Mouse (Mus musculus): Measurements from ENCODE around the gene H2al2a. TPM values are rescaled to one million over a fixed set of nuclear protein-coding genes. Genes with fewer than 3 reads are reported as not detected.

Gene H2al2a
- polyA plus RNA-seq, 1 experiment from 2014 or later = not detected

DNA sequence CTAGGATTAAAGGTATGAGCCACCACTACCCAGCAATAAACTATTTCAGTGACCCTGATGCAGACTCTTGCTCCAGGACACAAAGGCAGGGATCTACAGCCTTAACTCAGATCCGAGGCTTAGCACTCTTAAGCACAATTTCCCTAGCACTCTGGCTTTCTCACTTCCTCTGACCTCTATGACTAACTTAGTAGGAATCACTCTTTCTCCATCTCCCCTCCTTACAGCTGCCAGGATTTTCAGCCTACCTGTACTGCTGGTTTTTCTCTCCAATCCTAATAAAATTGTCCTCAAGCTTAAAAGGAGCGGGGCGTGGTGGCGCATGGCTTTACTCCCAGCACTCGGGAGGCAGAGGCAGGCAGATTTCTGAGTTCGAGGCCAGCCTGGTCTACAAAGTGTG is 20.6 kb upstream of the H2al2a start:
- no peak for ATAC-seq (ENCODE audit: low read depth)
- H3K4me3 ChIP-seq (ENCODE audit: low read length) = no peak overlapping the region
- no peaks in the 10 kb centered on the region for H3K9me3 ChIP-seq (ENCODE audit: control insufficient read depth, low read length)

DNA sequence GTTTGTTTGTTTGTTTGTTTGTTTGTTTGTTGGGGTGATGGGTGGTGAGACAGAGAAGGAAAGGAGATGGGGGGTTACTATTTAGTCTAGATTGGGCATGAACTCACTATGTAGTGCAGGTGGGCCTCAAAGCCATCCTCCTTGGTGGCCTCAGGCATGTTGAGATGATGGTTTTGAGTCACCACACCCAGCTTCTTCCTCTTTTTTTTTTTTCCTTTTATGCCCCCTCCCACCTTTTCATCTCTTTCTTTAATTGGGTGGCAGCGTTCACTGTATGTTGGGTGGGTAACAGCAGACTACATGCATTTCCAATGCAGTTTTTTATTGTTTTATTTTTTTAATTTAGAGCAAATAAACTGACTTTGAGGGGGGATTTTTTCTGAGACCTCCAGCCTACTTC is 19.9 kb upstream of the H2al2a start:
- no peak for ATAC-seq (ENCODE audit: low read depth)
- Histone ChIP-seq H3K27me3 (ENCODE audit: control insufficient read depth, insufficient read depth, low read depth, low read length) (no peaks in the 10 kb centered on the region), H3K9me3 (ENCODE audit: control insufficient read depth, low read length) (no peaks in the 10 kb centered on the region), H3K9ac (ENCODE audit: low read length) (no peak overlapping the region), H3K4me2 (ENCODE audit: low read depth, low read length) (no peak overlapping the region), H3K4me3 (ENCODE audit: low read length) (no peak overlapping the region), H3K4me1 (replicated peaks; ENCODE audit: control insufficient read depth, insufficient read depth, low read length) (no peaks in the 10 kb centered on the region), H3K27ac (ENCODE audit: low read length) (no peak overlapping the region), H3K36me3 (ENCODE audit: control insufficient read depth, insufficient read depth, low read length) (no peaks in the 10 kb centered on the region)
- WGBS = 90% methylated on average over 1 of the region's 1 CpGs

More for the DNA sequence above, 20.6 kb upstream of the H2al2a start:
- Histone ChIP-seq H3K27ac (ENCODE audit: low read length) (no peak overlapping the region), H3K27me3 (ENCODE audit: control insufficient read depth, insufficient read depth, low read depth, low read length) (no peaks in the 10 kb centered on the region), H3K4me2 (ENCODE audit: low read depth, low read length) (no peak overlapping the region), H3K36me3 (ENCODE audit: control insufficient read depth, insufficient read depth, low read length) (no peaks in the 10 kb centered on the region), H3K4me1 (replicated peaks; ENCODE audit: control insufficient read depth, insufficient read depth, low read length) (no peaks in the 10 kb centered on the region), H3K9ac (ENCODE audit: low read length) (no peak overlapping the region)
- WGBS = 92% methylated on average over 6 of the region's 6 CpGs

DNA sequence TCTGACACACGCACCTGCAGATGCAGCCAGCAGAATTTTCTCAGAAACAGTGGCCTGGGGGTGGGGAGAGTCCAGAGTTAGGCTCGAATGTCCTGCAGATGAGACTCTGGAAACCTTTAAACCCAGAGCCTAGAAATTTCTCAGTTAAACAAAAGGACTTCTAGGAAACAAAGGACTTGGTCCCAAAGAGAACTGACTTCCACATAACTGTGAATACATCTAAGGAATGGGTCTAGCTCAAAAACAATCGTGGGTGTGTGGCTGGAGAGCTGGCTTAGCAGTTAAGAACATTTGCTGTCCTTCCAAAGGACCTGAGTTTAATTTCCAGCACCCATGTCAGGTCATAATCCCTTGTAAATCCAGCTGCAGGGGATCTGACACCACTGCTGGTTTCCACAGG is 18.8 kb upstream of the H2al2a start:
- no peaks in the 10 kb centered on the region for H3K27me3 ChIP-seq (ENCODE audit: control insufficient read depth, insufficient read depth, low read depth, low read length)
- 61% methylated on average over 3 of the region's 3 CpGs for WGBS
- no peaks in the 10 kb centered on the region for H3K36me3 ChIP-seq (ENCODE audit: control insufficient read depth, insufficient read depth, low read length)

DNA sequence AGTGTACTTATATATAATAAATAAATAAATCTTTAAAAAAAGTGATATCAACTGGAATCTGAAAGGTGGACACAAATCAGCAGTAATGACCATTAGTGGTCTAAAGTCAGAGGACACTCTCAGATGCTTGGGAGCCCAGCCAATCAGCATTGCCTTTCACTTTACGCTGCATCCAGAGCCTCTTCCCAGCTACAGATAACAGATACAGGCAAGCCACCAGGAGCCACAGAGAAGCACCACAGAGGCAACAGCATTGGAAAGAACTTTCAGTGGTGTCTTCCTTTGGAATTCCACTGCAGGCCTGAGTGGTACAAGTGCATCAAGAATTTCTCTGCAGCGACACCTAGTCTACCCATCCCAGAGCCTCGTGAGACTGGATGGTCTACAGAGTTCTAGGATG is 16.1 kb upstream of the H2al2a start:
- WGBS = 84% methylated on average over 3 of the region's 3 CpGs
- Histone ChIP-seq H3K4me1 (replicated peaks; ENCODE audit: control insufficient read depth, insufficient read depth, low read length) (no peaks in the 10 kb centered on the region), H3K27ac (ENCODE audit: low read length) (no peak overlapping the region), H3K4me2 (ENCODE audit: low read depth, low read length) (no peak overlapping the region), H3K27me3 (ENCODE audit: control insufficient read depth, insufficient read depth, low read depth, low read length) (no peaks in the 10 kb centered on the region), H3K9ac (ENCODE audit: low read length) (no peak overlapping the region), H3K4me3 (ENCODE audit: low read length) (no peak overlapping the region), H3K9me3 (ENCODE audit: control insufficient read depth, low read length) (no peaks in the 10 kb centered on the region), H3K36me3 (ENCODE audit: control insufficient read depth, insufficient read depth, low read length) (no peaks in the 10 kb centered on the region)
- ATAC-seq (ENCODE audit: low read depth) = no peak

More for the DNA sequence above, 18.8 kb upstream of the H2al2a start:
- H3K4me3 ChIP-seq (ENCODE audit: low read length) = no peak overlapping the region
- ATAC-seq (ENCODE audit: low read depth) = no peak
- no peak overlapping the region for H3K4me2 ChIP-seq (ENCODE audit: low read depth, low read length)
- H3K27ac ChIP-seq (ENCODE audit: low read length) = no peak overlapping the region
- H3K4me1 ChIP-seq (replicated peaks; ENCODE audit: control insufficient read depth, insufficient read depth, low read length) = no peaks in the 10 kb centered on the region
- no peaks in the 10 kb centered on the region for H3K9me3 ChIP-seq (ENCODE audit: control insufficient read depth, low read length)
- no peak overlapping the region for H3K9ac ChIP-seq (ENCODE audit: low read length)

DNA sequence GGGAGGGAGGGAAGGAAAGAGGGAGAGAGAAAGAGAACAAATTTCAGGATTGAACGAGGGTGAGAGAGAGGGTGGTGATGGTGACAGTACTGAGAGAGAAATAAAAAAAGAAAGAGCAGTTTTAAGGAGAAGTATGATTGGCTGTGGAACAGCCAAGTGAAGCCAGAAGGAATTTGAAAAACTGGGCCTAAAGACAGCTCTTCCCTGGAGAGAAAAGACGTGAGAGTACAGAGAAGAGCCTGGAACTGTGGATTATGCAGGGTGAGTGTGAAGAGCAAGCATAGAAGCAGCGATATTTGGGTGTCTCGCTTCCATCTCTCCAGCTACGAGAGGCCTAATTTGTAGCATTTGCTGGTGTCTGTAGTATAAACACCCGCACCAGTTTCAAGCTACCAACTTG is 14.5 kb upstream of the H2al2a start:
- Histone ChIP-seq H3K36me3 (ENCODE audit: control insufficient read depth, insufficient read depth, low read length) (no peaks in the 10 kb centered on the region), H3K27ac (ENCODE audit: low read length) (no peak overlapping the region), H3K4me3 (ENCODE audit: low read length) (no peak overlapping the region), H3K9me3 (ENCODE audit: control insufficient read depth, low read length) (no peaks in the 10 kb centered on the region), H3K27me3 (ENCODE audit: control insufficient read depth, insufficient read depth, low read depth, low read length) (no peaks in the 10 kb centered on the region), H3K4me2 (ENCODE audit: low read depth, low read length) (no peak overlapping the region), H3K9ac (ENCODE audit: low read length) (no peak overlapping the region), H3K4me1 (replicated peaks; ENCODE audit: control insufficient read depth, insufficient read depth, low read length) (no peaks in the 10 kb centered on the region)
- 75% methylated on average over 6 of the region's 6 CpGs for WGBS
- ATAC-seq (ENCODE audit: low read depth) = no peak

DNA sequence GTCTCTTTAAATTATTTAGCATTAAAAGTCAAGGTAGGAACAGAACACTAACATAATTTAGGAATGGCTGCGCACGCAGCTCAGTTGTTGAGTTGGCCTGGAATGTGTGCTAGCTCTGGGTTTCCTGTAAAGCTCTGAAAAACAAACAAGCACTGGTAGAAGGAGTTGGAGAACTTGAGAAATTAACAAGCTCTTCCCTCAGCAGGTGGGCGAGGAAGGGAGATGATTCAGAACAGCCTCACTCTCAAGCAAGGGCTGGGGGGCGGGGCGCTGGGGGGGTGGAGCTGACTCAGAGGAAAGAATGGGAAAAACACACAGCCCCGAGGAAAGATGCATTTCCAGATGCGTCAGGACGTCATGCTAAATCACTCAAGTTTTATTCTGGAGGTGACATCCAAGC is 8.4 kb upstream of the H2al2a start:
- Histone ChIP-seq H3K4me2 (ENCODE audit: low read depth, low read length) (no peak overlapping the region), H3K4me1 (replicated peaks; ENCODE audit: control insufficient read depth, insufficient read depth, low read length) (no peaks in the 10 kb centered on the region), H3K27ac (ENCODE audit: low read length) (no peak overlapping the region), H3K4me3 (ENCODE audit: low read length) (no peak overlapping the region), H3K9me3 (ENCODE audit: control insufficient read depth, low read length) (no peaks in the 10 kb centered on the region), H3K27me3 (ENCODE audit: control insufficient read depth, insufficient read depth, low read depth, low read length) (no peaks in the 10 kb centered on the region), H3K9ac (ENCODE audit: low read length) (no peak overlapping the region), H3K36me3 (ENCODE audit: control insufficient read depth, insufficient read depth, low read length) (no peaks in the 10 kb centered on the region)
- no peak for ATAC-seq (ENCODE audit: low read depth)
- WGBS = 33% methylated on average over 8 of the region's 8 CpGs

DNA sequence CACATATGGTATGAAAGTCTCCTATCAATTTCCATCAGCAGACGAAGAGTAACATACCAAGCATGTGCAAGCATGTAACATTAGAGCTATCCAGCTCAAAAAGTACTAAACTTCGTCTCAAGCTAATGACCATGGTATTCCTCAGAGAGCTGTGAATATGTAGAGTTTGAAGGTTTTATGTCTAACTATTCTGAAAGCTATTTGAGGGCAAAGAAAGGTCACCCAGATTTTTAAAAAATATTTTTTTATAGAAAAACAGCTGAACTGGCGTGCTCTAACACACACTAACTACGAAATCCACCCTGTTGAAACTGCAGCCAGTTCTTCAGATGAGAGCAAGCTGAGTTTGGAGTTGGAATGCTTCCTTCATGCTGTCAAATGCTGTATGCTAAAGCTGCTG is 7.5 kb upstream of the H2al2a start:
- Histone ChIP-seq H3K4me2 (ENCODE audit: low read depth, low read length) (no peak overlapping the region), H3K27me3 (ENCODE audit: control insufficient read depth, insufficient read depth, low read depth, low read length) (no peaks in the 10 kb centered on the region), H3K36me3 (ENCODE audit: control insufficient read depth, insufficient read depth, low read length) (no peaks in the 10 kb centered on the region), H3K4me1 (replicated peaks; ENCODE audit: control insufficient read depth, insufficient read depth, low read length) (no peaks in the 10 kb centered on the region), H3K9ac (ENCODE audit: low read length) (no peak overlapping the region), H3K27ac (ENCODE audit: low read length) (no peak overlapping the region), H3K9me3 (ENCODE audit: control insufficient read depth, low read length) (no peaks in the 10 kb centered on the region), H3K4me3 (ENCODE audit: low read length) (no peak overlapping the region)
- WGBS = 71% methylated on average over 4 of the region's 4 CpGs
- no peak for ATAC-seq (ENCODE audit: low read depth)

DNA sequence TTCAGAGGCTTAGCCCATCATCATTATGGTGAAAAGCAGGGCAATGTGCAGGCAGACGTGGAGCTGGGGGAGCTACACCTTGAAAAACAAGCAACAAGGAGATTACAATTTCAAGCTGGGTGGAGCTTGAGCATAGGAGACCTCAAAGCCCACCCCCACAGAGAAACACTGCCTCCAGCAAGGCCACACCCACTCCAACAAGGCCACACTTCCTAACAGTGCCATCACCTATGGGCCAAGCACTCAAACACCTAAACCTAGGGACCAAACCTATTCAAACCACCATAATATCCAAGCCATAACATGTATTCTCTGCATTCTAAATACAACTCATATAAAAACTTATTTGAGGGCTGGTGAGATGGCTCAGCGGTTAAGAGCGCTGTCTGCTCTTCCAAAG is 5.5 kb upstream of the H2al2a start:
- no peak overlapping the region for H3K4me2 ChIP-seq (ENCODE audit: low read depth, low read length)

DNA sequence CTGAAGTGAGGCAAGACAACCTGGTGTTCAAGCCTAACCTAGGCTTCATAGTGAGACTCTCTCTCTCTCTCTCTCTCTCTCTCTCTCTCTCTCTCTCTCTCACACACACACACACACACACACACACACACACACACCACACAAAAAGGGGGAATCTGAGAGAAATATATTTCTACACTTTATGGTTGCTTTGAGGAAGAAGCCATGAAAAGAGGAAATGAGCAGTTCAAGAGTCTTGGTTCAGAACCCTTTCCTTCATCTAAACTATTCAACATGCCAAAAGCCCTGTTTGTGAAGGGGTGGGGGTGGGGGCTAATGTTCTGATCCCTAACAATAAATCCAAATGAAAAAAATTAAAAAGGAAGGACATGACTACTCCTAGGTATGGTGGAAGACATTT is 7.2 kb downstream of the H2al2a start:
- Histone ChIP-seq H3K9ac (ENCODE audit: low read length) (no peak overlapping the region), H3K4me3 (ENCODE audit: low read length) (no peak overlapping the region), H3K27me3 (ENCODE audit: control insufficient read depth, insufficient read depth, low read depth, low read length) (no peaks in the 10 kb centered on the region), H3K27ac (ENCODE audit: low read length) (no peak overlapping the region), H3K4me2 (ENCODE audit: low read depth, low read length) (no peak overlapping the region), H3K4me1 (replicated peaks; ENCODE audit: control insufficient read depth, insufficient read depth, low read length) (no peaks in the 10 kb centered on the region), H3K9me3 (ENCODE audit: control insufficient read depth, low read length) (no peaks in the 10 kb centered on the region), H3K36me3 (ENCODE audit: control insufficient read depth, insufficient read depth, low read length) (no peaks in the 10 kb centered on the region)
- no peak for ATAC-seq (ENCODE audit: low read depth)

More for the DNA sequence above, 5.5 kb upstream of the H2al2a start:
- WGBS = 87% methylated on average over 3 of the region's 3 CpGs
- no peaks in the 10 kb centered on the region for H3K36me3 ChIP-seq (ENCODE audit: control insufficient read depth, insufficient read depth, low read length)
- H3K4me1 ChIP-seq (replicated peaks; ENCODE audit: control insufficient read depth, insufficient read depth, low read length) = no peaks in the 10 kb centered on the region
- H3K27ac ChIP-seq (ENCODE audit: low read length) = no peak overlapping the region
- no peaks in the 10 kb centered on the region for H3K9me3 ChIP-seq (ENCODE audit: control insufficient read depth, low read length)
- no peak overlapping the region for H3K4me3 ChIP-seq (ENCODE audit: low read length)
- H3K9ac ChIP-seq (ENCODE audit: low read length) = no peak overlapping the region
- no peaks in the 10 kb centered on the region for H3K27me3 ChIP-seq (ENCODE audit: control insufficient read depth, insufficient read depth, low read depth, low read length)
- no peak for ATAC-seq (ENCODE audit: low read depth)

DNA sequence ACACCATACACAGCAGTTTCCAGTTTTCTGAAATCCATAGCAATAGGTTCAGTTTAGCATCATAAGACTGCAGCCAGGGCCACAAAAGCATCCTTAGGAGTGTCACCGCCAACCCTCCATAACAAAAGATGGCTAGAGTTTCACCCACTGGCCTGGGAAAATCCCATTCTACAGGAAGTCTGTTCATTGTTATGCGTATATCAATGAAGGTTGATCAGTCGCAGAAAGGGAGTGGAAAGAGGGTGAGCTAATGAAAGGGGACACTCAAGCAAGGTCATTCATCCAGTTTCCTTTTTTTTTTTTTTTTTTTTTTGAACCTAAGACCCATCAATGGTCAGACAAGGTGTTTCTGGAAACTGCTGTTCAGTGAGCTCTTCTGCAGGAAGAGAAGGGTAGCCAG is 7.6 kb downstream of the H2al2a start:
- no peak overlapping the region for H3K27ac ChIP-seq (ENCODE audit: low read length)
- 71% methylated on average over 3 of the region's 3 CpGs for WGBS
- no peak overlapping the region for H3K9ac ChIP-seq (ENCODE audit: low read length)
- no peak for ATAC-seq (ENCODE audit: low read depth)
- H3K4me1 ChIP-seq (replicated peaks; ENCODE audit: control insufficient read depth, insufficient read depth, low read length) = no peaks in the 10 kb centered on the region
- H3K9me3 ChIP-seq (ENCODE audit: control insufficient read depth, low read length) = no peaks in the 10 kb centered on the region
- H3K4me2 ChIP-seq (ENCODE audit: low read depth, low read length) = no peak overlapping the region
- no peaks in the 10 kb centered on the region for H3K27me3 ChIP-seq (ENCODE audit: control insufficient read depth, insufficient read depth, low read depth, low read length)
- H3K36me3 ChIP-seq (ENCODE audit: control insufficient read depth, insufficient read depth, low read length) = no peaks in the 10 kb centered on the region
- no peak overlapping the region for H3K4me3 ChIP-seq (ENCODE audit: low read length)
